Mouse (Mus musculus) MEL (cell line): ENCODE measurements around the gene Grip2. TPM values are rescaled to one million over a fixed set of nuclear protein-coding genes. Genes with fewer than 3 reads are reported as not detected.

Source experiments
- DNase-seq: peaks from one replicate; pipeline ENCODE4 v3.0.0; 2011; ENCODE audit warnings: low read depth, low spot score
- H3K27ac ChIP-seq: 2 replicates; pipeline ENCODE4 v1.5.1; 2012; ENCODE audit warnings: low read depth, mild to moderate bottlenecking, control low read depth, low read length, moderate library complexity; ENCODE audit not compliant: control insufficient read depth
- H3K27me3 ChIP-seq, 2 experiments: fragments of 150-350 bp in 1 of 2; sonication (generic) in 1 of 2; 2 replicates each; pipeline ENCODE4 v1.6.1; 2012; ENCODE audit warnings: low read length in 2 of 2, mild to moderate bottlenecking in 2 of 2, improper control_type of control experiment in 1 of 2, moderate library complexity in 1 of 2; ENCODE audit not compliant: insufficient read depth in 2 of 2, control insufficient read depth in 1 of 2
- H3K36me3 ChIP-seq, 2 experiments: 2 replicates each; pipeline ENCODE4 v1.6.1; 2012 to 2014; ENCODE audit warnings: low read length in 2 of 2, improper control_type of control experiment in 1 of 2, inconsistent platforms in 1 of 2, mild to moderate bottlenecking in 1 of 2; ENCODE audit not compliant: insufficient read depth in 2 of 2, control insufficient read depth in 1 of 2
- H3K4me1 ChIP-seq, 2 experiments: fragments of 150-350 bp in 1 of 2; sonication (generic) in 1 of 2; 2 replicates each; pipeline ENCODE4 v1.6.1; 2012; ENCODE audit warnings: low read length in 2 of 2, improper control_type of control experiment in 1 of 2, mild to moderate bottlenecking in 1 of 2; ENCODE audit not compliant: insufficient read depth in 2 of 2, control insufficient read depth in 1 of 2
- H3K4me3 ChIP-seq, 2 experiments: fragments of 150-350 bp in 1 of 2; sonication (generic) in 1 of 2; 2 replicates each; pipeline ENCODE4 v1.5.1; 2012; ENCODE audit warnings: low read depth in 2 of 2, low read length in 2 of 2, mild to moderate bottlenecking in 2 of 2, moderate library complexity in 2 of 2, control low read depth in 1 of 2, improper control_type of control experiment in 1 of 2; ENCODE audit not compliant: control insufficient read depth in 1 of 2, insufficient read depth in 1 of 2
- H3K79me2 ChIP-seq: 2 replicates; pipeline ENCODE4 v1.6.1; 2012; ENCODE audit warnings: mild to moderate bottlenecking, low read length, moderate library complexity; ENCODE audit not compliant: control insufficient read depth, poor library complexity, insufficient read depth
- H3K9ac ChIP-seq: 2 replicates; pipeline ENCODE4 v1.6.1; 2012; ENCODE audit warnings: low read depth, mild to moderate bottlenecking, control low read depth, low read length, moderate library complexity; ENCODE audit not compliant: control insufficient read depth, poor library complexity, severe bottlenecking
- H3K9me3 ChIP-seq: fragments of 150-350 bp; sonication (generic); replicated peaks from 2 replicates; pipeline ENCODE4 v1.6.1; 2012; ENCODE audit warnings: mild to moderate bottlenecking, low read length, improper control_type of control experiment, moderate library complexity; ENCODE audit not compliant: insufficient read depth
- CTCF ChIP-seq, 3 experiments: IDR thresholded peaks in 2 of 3; conservative IDR thresholded peaks in 1 of 3; 2 replicates each; pipeline ENCODE4 v1.5.1; 2011 to 2012; ENCODE audit warnings: low read length in 3 of 3, low read depth in 2 of 3, mild to moderate bottlenecking in 2 of 3, improper control_type of control experiment in 1 of 3, inconsistent platforms in 1 of 3, mixed read lengths in 1 of 3, moderate library complexity in 1 of 3; ENCODE audit not compliant: control insufficient read depth in 1 of 3, insufficient read depth in 1 of 3, poor library complexity in 1 of 3, severe bottlenecking in 1 of 3
- EP300 ChIP-seq, 2 experiments: IDR thresholded peaks; 2 replicates each; pipeline ENCODE4 v1.6.1; 2011; ENCODE audit warnings: improper control_type of control experiment in 2 of 2, low read length in 2 of 2, low read depth in 1 of 2, mild to moderate bottlenecking in 1 of 2
- ETS1 ChIP-seq: IDR thresholded peaks from 2 replicates; pipeline ENCODE4 v1.6.1; 2012; ENCODE audit warnings: low read depth, mild to moderate bottlenecking, inconsistent platforms, low read length, improper control_type of control experiment, moderate library complexity
- GATA1 ChIP-seq: IDR thresholded peaks from 2 replicates; pipeline ENCODE4 v1.6.1; 2011; ENCODE audit warnings: low read depth, low read length, improper control_type of control experiment
- JUND ChIP-seq: IDR thresholded peaks from 2 replicates; pipeline ENCODE4 v1.6.1; 2011; ENCODE audit warnings: low read depth, mild to moderate bottlenecking, improper control_type of control experiment, low read length
- MAZ ChIP-seq: IDR thresholded peaks from 2 replicates; pipeline ENCODE4 v1.6.1; 2012; ENCODE audit warnings: low read depth, mild to moderate bottlenecking, inconsistent platforms, low read length, improper control_type of control experiment
- MYB ChIP-seq: IDR thresholded peaks from 2 replicates; pipeline ENCODE4 v1.6.1; 2011; ENCODE audit warnings: mild to moderate bottlenecking, low read depth, low read length, improper control_type of control experiment
- NELFE ChIP-seq: IDR thresholded peaks from 2 replicates; pipeline ENCODE4 v1.6.1; 2011; ENCODE audit warnings: low read depth, low read length, improper control_type of control experiment
- NRF1 ChIP-seq: IDR thresholded peaks from 2 replicates; pipeline ENCODE4 v1.6.1; 2014; ENCODE audit warnings: low read depth, mild to moderate bottlenecking, inconsistent platforms, low read length, improper control_type of control experiment, moderate library complexity; ENCODE audit not compliant: poor library complexity, insufficient read depth, severe bottlenecking
- RAD21 ChIP-seq: IDR thresholded peaks from 2 replicates; pipeline ENCODE4 v1.6.1; 2011; ENCODE audit warnings: mild to moderate bottlenecking, low read depth, low read length, improper control_type of control experiment
- SIN3A ChIP-seq: IDR thresholded peaks from 2 replicates; pipeline ENCODE4 v1.6.1; 2012; ENCODE audit warnings: low read length, improper control_type of control experiment, inconsistent platforms
- SMC3 ChIP-seq: IDR thresholded peaks from 2 replicates; pipeline ENCODE4 v1.6.1; 2011; ENCODE audit warnings: low read depth, low read length, improper control_type of control experiment
- USF2 ChIP-seq, 2 experiments: IDR thresholded peaks; 2 replicates each; pipeline ENCODE4 v1.6.1; 2011 to 2012; ENCODE audit warnings: improper control_type of control experiment in 2 of 2, low read length in 2 of 2, borderline replicate concordance in 1 of 2, inconsistent platforms in 1 of 2, low read depth in 1 of 2, mild to moderate bottlenecking in 1 of 2; ENCODE audit not compliant: insufficient read depth in 1 of 2
- ZC3H11A ChIP-seq: IDR thresholded peaks from 2 replicates; pipeline ENCODE4 v1.6.1; 2012; ENCODE audit warnings: low read depth, mild to moderate bottlenecking, inconsistent platforms, low read length, improper control_type of control experiment
- polyA plus RNA-seq, 2 experiments: library from polyadenylated mRNA; stranded (reverse) in 1 of 2; unstranded in 1 of 2; fragments of >175 nt in 1 of 2; fragments of >200 nt in 1 of 2; gene quantifications; 2 replicates each; pipeline versions ENCODE4 v1.2.1 to v1.2.4; 2012; ENCODE audit warnings: low replicate concordance in 2 of 2, low read depth in 1 of 2; ENCODE audit not compliant: insufficient read length in 2 of 2, insufficient read depth in 1 of 2, missing spikeins in 1 of 2
- total RNA-seq: library from RNA; depleted of rRNA; stranded (reverse); fragments of 300-350 nt; gene quantifications from 2 replicates; pipeline ENCODE4 v1.2.3, GENCODE M21; 2012

The Grip2 gene
- total and polyA plus RNA-seq, 3 experiments, result not detected

DNA sequence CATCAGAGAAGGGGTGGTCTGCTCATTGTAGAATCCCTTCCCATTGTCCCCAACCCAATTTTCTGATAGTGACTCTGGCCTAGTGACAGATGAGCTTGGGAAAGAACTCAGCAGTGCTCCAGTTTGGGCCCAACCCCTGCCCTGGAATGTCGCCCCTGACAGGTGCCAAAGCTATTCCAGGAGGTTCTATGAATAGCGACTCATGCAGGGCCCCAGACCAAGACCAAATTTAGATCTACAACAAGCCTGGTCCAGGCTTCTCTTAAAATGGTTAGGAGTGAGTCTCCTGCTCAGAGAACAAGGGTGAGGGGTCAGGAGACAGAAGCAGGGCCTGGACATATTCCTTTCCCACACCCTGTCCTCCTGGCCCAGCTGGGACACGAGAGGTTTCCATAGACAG is 42.0 kb downstream of the Grip2 start:
- no peaks in the 10 kb centered on the region; a peak in 2 of 4 replicates for H3K27me3 ChIP-seq
- DNase-seq, result no peak
- no peaks in the 10 kb centered on the region for H3K9me3 ChIP-seq
- H3K36me3 ChIP-seq, result no peaks in the 10 kb centered on the region
- no peak overlapping the region for H3K9ac ChIP-seq
- H3K4me3 ChIP-seq, result no peak overlapping the region
- no peak for TF ChIP-seq USF2 (IDR thresholded peaks at IDR 0.05; ENCODE audit: borderline replicate concordance in 1 of 2, insufficient read depth in 1 of 2, low read depth in 1 of 2, low read length in 2 of 2)
- no peak for TF ChIP-seq MAZ
- no peak for TF ChIP-seq SIN3A
- TF ChIP-seq EP300 (IDR thresholded peaks at IDR 0.05; ENCODE audit: low read depth in 1 of 2, low read length in 2 of 2), result no peak
- no peak for TF ChIP-seq NELFE
- no peak for TF ChIP-seq GATA1
- TF ChIP-seq NRF1, result no peak
- H3K27ac ChIP-seq, result no peak overlapping the region
- H3K4me1 ChIP-seq, result no peaks in the 10 kb centered on the region
- no peaks in the 10 kb centered on the region for H3K79me2 ChIP-seq

DNA sequence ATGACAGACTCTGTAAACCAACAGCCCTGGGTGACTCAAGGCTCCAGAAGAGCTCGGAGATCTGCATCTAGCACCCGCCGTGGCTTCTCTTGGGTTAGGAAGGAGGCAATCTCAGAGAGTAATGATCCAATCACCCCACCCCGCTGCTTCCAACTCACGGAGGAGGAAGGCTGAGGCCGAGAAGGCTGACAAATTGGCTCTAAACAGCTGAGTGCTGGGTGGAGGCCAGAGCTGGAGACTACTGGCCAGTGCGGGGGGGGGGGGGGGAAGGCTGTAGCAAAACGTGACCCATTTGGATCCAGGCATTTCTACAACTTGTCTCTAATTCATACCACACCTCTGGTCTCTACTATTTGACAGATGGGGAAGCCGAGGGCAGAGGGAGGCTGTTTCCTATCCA is 47.8 kb downstream of the Grip2 start:
- no peaks in the 10 kb centered on the region for H3K9me3 ChIP-seq
- H3K79me2 ChIP-seq, result no peaks in the 10 kb centered on the region
- H3K4me1 ChIP-seq, result no peaks in the 10 kb centered on the region
- no peak for DNase-seq
- no peak overlapping the region for H3K27ac ChIP-seq
- H3K36me3 ChIP-seq, result no peaks in the 10 kb centered on the region
- no peak for TF ChIP-seq ETS1
- no peak for TF ChIP-seq RAD21
- no peak for TF ChIP-seq EP300 (IDR thresholded peaks at IDR 0.05; ENCODE audit: low read depth in 1 of 2, low read length in 2 of 2)
- TF ChIP-seq JUND, result no peak
- no peak for TF ChIP-seq MYB
- H3K9ac ChIP-seq, result no peak overlapping the region
- peaks cover 3 to 8% of the 10 kb centered on the region in 2 experiments for H3K27me3 ChIP-seq
- H3K4me3 ChIP-seq, result no peak overlapping the region

DNA sequence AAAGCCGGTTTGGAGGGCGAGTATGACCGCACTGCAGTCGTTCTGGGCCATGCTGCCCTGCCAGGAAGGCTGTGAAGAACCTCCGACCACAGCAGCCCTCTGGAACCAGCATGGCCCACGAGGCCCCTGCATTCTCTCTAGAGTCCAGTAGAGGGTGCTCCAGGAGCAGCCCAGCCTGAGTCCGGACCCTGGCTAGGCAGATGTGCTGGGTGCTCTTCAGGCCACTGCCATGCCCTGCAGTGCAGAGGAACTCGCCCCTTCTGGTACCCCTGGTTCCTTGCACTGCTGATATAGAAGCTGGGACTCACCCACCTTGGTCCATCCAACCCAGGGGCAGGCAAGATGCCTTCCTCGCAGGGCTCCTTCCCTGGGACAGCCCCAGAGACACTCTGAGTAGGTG is 50.5 kb downstream of the Grip2 start:
- Histone ChIP-seq H3K27ac (no peak overlapping the region), H3K79me2 (no peaks in the 10 kb centered on the region), H3K9me3 (no peaks in the 10 kb centered on the region)
- TF ChIP-seq ZC3H11A, result peak; percentile 63
- no peak for TF ChIP-seq MAZ
- peak; percentile 84 for TF ChIP-seq SMC3
- peak; percentile 75 to 90 (median 84) for TF ChIP-seq CTCF (IDR thresholded peaks at IDR 0.05 in 2 of 3, conservative IDR thresholded peaks at IDR 0.05 in 1 of 3; ENCODE audit: control insufficient read depth in 1 of 3, insufficient read depth in 1 of 3, low read depth in 2 of 3, low read length in 3 of 3, poor library complexity in 1 of 3, severe bottlenecking in 1 of 3)
- TF ChIP-seq RAD21, result peak; percentile 79
- TF ChIP-seq, all 39 proteins: peak for 4
- Histone ChIP-seq H3K36me3 (no peaks in the 10 kb centered on the region), H3K4me3 (no peak overlapping the region), H3K27me3 (peaks cover 3 to 10% of the 10 kb centered on the region in 2 experiments), H3K4me1 (no peaks in the 10 kb centered on the region), H3K9ac (no peak overlapping the region)
- DNase-seq, result peak; percentile 62
